Mouse (Mus musculus) forebrain, embryonic 11.5 days (tissue): ENCODE results near the gene Chst13. TPM values are rescaled to one million over a fixed set of nuclear protein-coding genes. Genes with fewer than 3 reads are reported as not detected.

Experiments used
- ATAC-seq: fragments of 200-750 bp; cut with Nextera tagmentation; replicated peaks from 2 replicates; pipeline ENCODE4 v1.8.0; 2017; ENCODE audit warnings: moderate TSS enrichment; ENCODE audit not compliant: low FRiP score
- DNase-seq: peaks from one replicate; pipeline ENCODE4 v3.0.0-alpha.2; 2017; ENCODE audit warnings: low spot score
- H3K27ac ChIP-seq: fragments of 300-500 bp; sonication (generic); 2 replicates; pipeline ENCODE4 v1.5.1; 2014; ENCODE audit warnings: low read depth, low read length
- H3K27me3 ChIP-seq: fragments of 300-500 bp; sonication (generic); 2 replicates; pipeline ENCODE4 v1.6.1; 2014; ENCODE audit warnings: mild to moderate bottlenecking, low read length, mixed read lengths; ENCODE audit not compliant: control insufficient read depth, insufficient read depth
- H3K36me3 ChIP-seq: fragments of 300-500 bp; sonication (generic); 2 replicates; pipeline ENCODE4 v1.6.1; 2014; ENCODE audit warnings: mild to moderate bottlenecking, low read length, moderate library complexity, mixed read lengths; ENCODE audit not compliant: control insufficient read depth, insufficient read depth
- H3K4me1 ChIP-seq: fragments of 300-500 bp; sonication (generic); replicated peaks from 2 replicates; pipeline ENCODE4 v1.6.1; 2014; ENCODE audit warnings: low read length, mixed read lengths; ENCODE audit not compliant: control insufficient read depth, insufficient read depth
- H3K4me2 ChIP-seq: fragments of 300-500 bp; sonication (generic); 2 replicates; pipeline ENCODE4 v1.6.1; 2014; ENCODE audit warnings: low read depth, mild to moderate bottlenecking, low read length, moderate library complexity, mixed read lengths; ENCODE audit not compliant: severe bottlenecking
- H3K4me3 ChIP-seq: fragments of 300-500 bp; sonication (generic); 2 replicates; pipeline ENCODE4 v1.5.1; 2014; ENCODE audit warnings: low read depth, low read length
- H3K9ac ChIP-seq: fragments of 300-500 bp; sonication (generic); 2 replicates; pipeline ENCODE4 v1.6.1; 2014; ENCODE audit warnings: low read length
- H3K9me3 ChIP-seq: fragments of 300-500 bp; sonication (generic); 2 replicates; pipeline ENCODE4 v1.6.1; 2016; ENCODE audit warnings: low read length, mixed read lengths; ENCODE audit not compliant: control insufficient read depth
- WGBS: fragments of 180-500 bp; shearing (Covaris S2); extraction: QIAGEN DNeasy Blood & Tissue Kit; methylation state at CpG from one replicate; pipeline ENCODE4 v1.1.7; 2014; 5-methylcytosine and 5-hydroxymethylcytosine counted together
- polyA plus RNA-seq: library from polyadenylated mRNA; unstranded; fragments of >200 nt; fragmentation: Nextera tagmentation; extraction: Ambion mirVana; gene quantifications from 2 replicates; pipeline ENCODE4 v1.2.1, GENCODE M21; 2014

Chst13 gene
- 0.15 TPM in 1 of 2 replicates, not detected in the other for polyA plus RNA-seq

- no peak within 1 kb of the TSS for H3K27ac ChIP-seq
- ATAC-seq: 0 out of 2 replicates have a peak, but pooled peaks have one; percentile 24
- no peaks in the 10 kb centered on the region for H3K4me1 ChIP-seq
- no peak within 1 kb of the TSS for H3K9ac ChIP-seq
- DNase-seq: no peak
- H3K4me2 ChIP-seq: peak within 1 kb of the TSS; percentile 12; the same call in 1 of the 2 replicates
- 5% methylated on average over 22 of the region's 22 CpGs for WGBS
- no peaks in the 10 kb centered on the region for H3K27me3 ChIP-seq
- H3K4me3 ChIP-seq: no peak within 1 kb of the TSS
- no peaks in the 10 kb centered on the region for H3K36me3 ChIP-seq
- H3K9me3 ChIP-seq: no peaks in the 10 kb centered on the region
Observed at GRCm38 (mm10) chr6:90324991-90325390, at the start of gene Chst13. Gene Chst13 (minus strand): TSS chr6:90325185.

DNA sequence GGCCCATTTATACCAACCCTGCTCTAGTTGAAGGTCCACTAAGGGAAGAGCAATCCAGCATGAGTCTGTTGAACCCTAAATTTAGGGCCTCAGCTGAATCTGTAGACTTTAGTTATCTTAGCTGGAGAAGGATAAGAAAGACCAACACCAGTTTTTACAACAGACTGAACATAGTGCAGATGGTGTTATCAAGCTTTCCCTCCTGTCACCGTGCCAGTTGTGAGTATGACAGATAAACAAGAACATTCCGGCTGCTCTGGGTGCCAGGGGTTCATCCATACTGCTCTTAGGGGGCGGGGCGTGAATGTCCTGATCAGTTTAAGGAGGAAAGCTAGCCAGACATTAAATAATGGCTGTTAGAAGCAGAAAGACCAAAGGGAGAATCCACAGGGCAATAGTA lies 49.7 kb upstream of the Chst13 start:
- H3K27me3 ChIP-seq: no peaks in the 10 kb centered on the region
- H3K9me3 ChIP-seq: no peaks in the 10 kb centered on the region
- 0 out of 2 replicates have a peak, but pooled peaks cover 5% of the 10 kb centered on the region for H3K4me1 ChIP-seq
- H3K9ac ChIP-seq: no peak overlapping the region
- WGBS: 96% methylated on average over 4 of the region's 4 CpGs
- H3K4me3 ChIP-seq: no peak overlapping the region
- ATAC-seq (no peak), DNase-seq (no peak)
- H3K27ac ChIP-seq: no peak overlapping the region
- no peak overlapping the region for H3K4me2 ChIP-seq
- no peaks in the 10 kb centered on the region; the same call in 1 of the 2 replicates for H3K36me3 ChIP-seq

DNA sequence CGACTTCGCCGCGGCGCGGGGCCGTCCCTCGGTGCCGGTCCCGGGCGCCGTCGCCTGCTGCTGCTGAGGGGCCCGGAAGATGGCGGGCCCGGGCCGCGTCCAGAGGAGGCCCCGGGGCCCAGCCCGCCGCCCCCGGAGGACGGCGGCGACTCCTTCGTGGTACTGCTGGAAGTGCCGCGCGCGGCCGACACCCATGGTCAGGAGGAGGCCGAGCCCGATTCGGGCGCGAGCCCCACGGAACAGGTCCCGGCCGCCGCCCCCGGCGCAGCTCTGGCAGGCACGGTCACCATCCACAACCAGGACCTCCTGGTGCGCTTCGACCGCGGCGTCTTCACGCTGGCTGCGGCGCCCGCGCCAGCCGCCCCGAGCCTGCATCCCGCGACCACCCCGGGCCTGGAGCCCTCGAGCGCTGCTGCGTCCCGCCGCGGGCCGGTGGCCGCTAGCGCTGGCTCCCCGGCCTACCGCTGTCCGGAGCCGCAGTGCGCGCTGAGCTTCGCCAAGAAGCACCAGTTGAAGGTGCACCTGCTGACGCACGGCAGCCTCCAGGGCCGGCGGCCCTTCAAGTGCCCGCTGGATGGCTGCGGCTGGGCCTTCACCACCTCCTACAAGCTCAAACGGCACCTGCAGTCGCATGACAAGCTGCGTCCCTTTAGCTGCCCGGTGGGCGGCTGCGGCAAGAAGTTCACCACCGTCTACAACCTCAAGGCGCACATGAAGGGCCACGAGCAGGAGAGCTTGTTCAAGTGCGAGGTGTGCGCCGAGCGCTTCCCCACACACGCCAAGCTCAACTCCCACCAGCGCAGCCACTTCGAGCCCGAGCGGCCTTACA lies 45.0 kb upstream of the Chst13 start:
- peak overlapping the region; percentile 60; the same call in 1 of the 2 replicates for H3K27ac ChIP-seq
- peak overlapping the region; percentile 76 for H3K9ac ChIP-seq
- WGBS: under 1% methylated on average over 95 of the region's 98 CpGs
- no peaks in the 10 kb centered on the region for H3K27me3 ChIP-seq
- 0 out of 2 replicates have a peak, but pooled peaks cover 5% of the 10 kb centered on the region for H3K4me1 ChIP-seq
- H3K9me3 ChIP-seq: no peaks in the 10 kb centered on the region
- H3K36me3 ChIP-seq: no peaks in the 10 kb centered on the region; the same call in 1 of the 2 replicates
- DNase-seq (peak; percentile 72), ATAC-seq (peak; percentile 69)
- peak overlapping the region; percentile 77 for H3K4me2 ChIP-seq
- H3K4me3 ChIP-seq: peak overlapping the region; percentile 87

DNA sequence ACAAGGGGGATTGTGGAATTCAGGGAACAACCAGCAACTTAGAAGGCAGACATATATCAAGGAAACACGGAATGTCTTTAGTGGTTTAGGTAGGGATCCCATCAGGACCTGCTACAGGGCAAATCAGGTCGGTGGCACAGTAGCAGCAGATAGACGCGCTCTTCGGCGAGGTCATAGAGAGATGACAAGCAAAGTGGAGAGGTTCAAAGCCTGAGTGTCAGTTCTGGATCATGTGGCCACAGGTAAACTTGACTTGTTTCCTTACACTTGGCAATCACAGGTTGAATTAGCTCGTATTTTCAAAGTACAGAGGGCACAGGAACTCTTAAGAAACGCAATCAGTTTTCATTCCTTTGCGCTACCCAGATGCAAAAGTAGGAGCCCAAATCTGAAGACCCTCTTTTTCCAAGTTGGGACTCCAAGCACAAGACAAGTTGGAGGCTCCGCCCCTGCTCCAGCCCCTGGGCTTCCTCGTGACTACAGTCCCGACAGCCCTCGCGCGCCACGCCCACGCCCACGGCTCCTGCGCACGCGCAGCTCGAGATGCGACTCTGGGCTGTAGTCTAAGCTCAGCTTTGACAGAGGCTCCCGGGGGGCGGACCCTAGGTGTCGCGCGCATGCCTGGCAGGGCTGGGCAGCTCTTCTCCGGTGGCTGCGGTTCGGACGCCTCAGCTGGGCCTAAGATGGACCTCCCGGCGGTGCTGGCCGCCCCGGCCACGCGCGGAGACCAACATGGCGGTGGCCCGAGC lies 44.2 kb upstream of the Chst13 start, which contains the start of gene Zxdc:
Gene Zxdc, plus strand, starts transcription at position 517 of the 749 bp plus-strand sequence.
- DNase-seq: peak; percentile 98
- Histone ChIP-seq H3K9me3 (no peaks in the 10 kb centered on the region), H3K4me3 (peak within 1 kb of the TSS; percentile 87), H3K4me2 (peak within 1 kb of the TSS; percentile 77), H3K36me3 (no peaks in the 10 kb centered on the region; the same call in 1 of the 2 replicates), H3K27ac (peak within 1 kb of the TSS; percentile 60; the same call in 1 of the 2 replicates), H3K9ac (peak within 1 kb of the TSS; percentile 76), H3K4me1 (0 out of 2 replicates have a peak, but pooled peaks cover 5% of the 10 kb centered on the region), H3K27me3 (no peaks in the 10 kb centered on the region)
- 6% methylated on average over 40 of the region's 41 CpGs for WGBS
- ATAC-seq: peak; percentile 97

- H3K4me3 ChIP-seq: no peak overlapping the region
- DNase-seq: no peak
- no peaks in the 10 kb centered on the region for H3K36me3 ChIP-seq
- no peaks in the 10 kb centered on the region for H3K9me3 ChIP-seq
- no peak overlapping the region for H3K4me2 ChIP-seq
- no peak for ATAC-seq
- WGBS: 83% methylated on average over 5 of the region's 5 CpGs
- no peak overlapping the region for H3K9ac ChIP-seq
- no peaks in the 10 kb centered on the region for H3K27me3 ChIP-seq
- no peaks in the 10 kb centered on the region for H3K4me1 ChIP-seq
- no peak overlapping the region for H3K27ac ChIP-seq
Observed at GRCm38 (mm10) chr6:90363301-90363700, 38.3 kb upstream of the Chst13 start.

DNA sequence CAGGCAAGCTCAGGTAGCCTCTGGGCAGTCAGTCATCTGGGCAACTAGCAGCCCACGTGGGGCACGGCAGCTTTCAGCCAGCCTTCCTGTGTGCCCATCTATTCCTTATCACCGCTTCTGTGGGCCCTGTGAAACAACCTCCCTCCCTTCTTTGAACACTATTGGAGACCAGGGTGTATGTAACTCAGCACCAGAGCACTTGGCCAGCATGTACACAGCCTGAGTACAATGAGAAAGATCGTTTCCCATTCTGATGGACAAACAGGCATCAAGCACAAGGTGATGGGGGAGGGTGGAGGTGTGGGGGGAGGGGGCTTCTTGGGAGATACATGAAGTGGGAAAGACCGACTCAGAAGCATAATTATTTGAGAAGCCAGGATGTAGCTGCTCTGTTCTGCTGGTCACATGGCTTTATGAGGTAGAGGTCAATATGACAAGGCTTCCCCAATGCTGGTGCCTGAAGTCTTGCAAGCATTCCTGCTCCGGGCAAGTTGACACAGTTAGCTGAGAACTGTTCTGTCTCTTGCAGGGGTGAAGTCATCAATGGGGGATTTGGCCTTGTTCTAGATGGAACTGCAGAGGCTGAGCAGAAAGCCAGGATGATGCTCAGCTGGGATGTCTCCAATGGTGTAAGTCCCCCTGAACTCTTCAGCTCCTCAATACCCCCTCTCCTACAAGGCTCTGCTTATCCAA lies 36.1 kb upstream of the Chst13 start:
- WGBS: 84% methylated on average over 6 of the region's 6 CpGs
- no peak for DNase-seq
- ATAC-seq: no peak
- H3K9me3 ChIP-seq: no peaks in the 10 kb centered on the region
- no peak overlapping the region for H3K9ac ChIP-seq
- H3K27me3 ChIP-seq: no peaks in the 10 kb centered on the region
- H3K4me1 ChIP-seq: no peaks in the 10 kb centered on the region
- H3K4me3 ChIP-seq: no peak overlapping the region
- H3K27ac ChIP-seq: no peak overlapping the region
- H3K4me2 ChIP-seq: no peak overlapping the region
- no peaks in the 10 kb centered on the region for H3K36me3 ChIP-seq

- H3K9ac ChIP-seq: no peak overlapping the region
- ATAC-seq (peak; percentile 54; the same call in 1 of the 2 replicates), DNase-seq (no peak)
- no peak overlapping the region for H3K27ac ChIP-seq
- no peaks in the 10 kb centered on the region for H3K9me3 ChIP-seq
- no peaks in the 10 kb centered on the region for H3K36me3 ChIP-seq
- no peak overlapping the region for H3K4me3 ChIP-seq
- no peaks in the 10 kb centered on the region for H3K27me3 ChIP-seq
- WGBS: 59% methylated on average over 7 of the region's 7 CpGs
- no peak overlapping the region for H3K4me2 ChIP-seq
- H3K4me1 ChIP-seq: no peaks in the 10 kb centered on the region
Observed at GRCm38 (mm10) chr6:90360024-90360781, 35.2 kb upstream of the Chst13 start.
